Mouse (Mus musculus) small intestine, adult 2 months (tissue): Measurements from ENCODE around the gene Mdfic.

ENCODE experiments used
- CTCF ChIP-seq: fragments of 200-500 bp; IDR thresholded peaks from 2 replicates; pipeline ENCODE4 v1.5.1; 2012; ENCODE audit warnings: low read depth, mild to moderate bottlenecking, control low read depth, inconsistent platforms, low read length, moderate library complexity, mixed read lengths; ENCODE audit not compliant: insufficient replicate concordance, insufficient read length; ENCODE audit errors: extremely low read depth
- POLR2A ChIP-seq: fragments of 200-500 bp; IDR thresholded peaks from 2 replicates; pipeline ENCODE4 v1.6.1; 2012; ENCODE audit warnings: low read depth, mild to moderate bottlenecking, control low read depth, inconsistent platforms, low read length, moderate library complexity

DNA sequence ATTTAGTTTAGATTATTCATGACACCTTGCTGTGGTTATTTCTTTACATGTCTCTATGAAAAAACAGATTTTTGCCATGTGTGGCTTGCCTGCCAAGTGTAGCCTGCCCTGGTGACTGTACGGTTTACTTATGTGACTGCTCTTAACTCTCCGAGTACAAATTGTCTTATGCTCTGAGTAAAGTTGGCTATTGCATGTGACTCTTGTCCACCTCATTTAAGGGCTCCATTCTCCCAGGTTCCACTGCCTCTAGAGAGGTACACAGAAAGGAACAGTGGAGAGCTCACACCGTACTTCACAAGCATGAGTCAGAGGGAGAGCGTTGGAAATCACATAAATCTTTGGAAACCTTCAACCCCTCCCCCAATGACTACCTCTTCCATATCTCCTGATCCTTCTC is 10.4 kb upstream of the Mdfic start:
- TF ChIP-seq POLR2A (no peak), CTCF (no peak)
